Mouse (Mus musculus) hindbrain, embryonic 12.5 days (tissue): ENCODE results near the gene Cttnbp2. TPM values are rescaled to one million over a fixed set of nuclear protein-coding genes. Genes with fewer than 3 reads are reported as not detected.

Experiments
- ATAC-seq: fragments of 200-750 bp; cut with Nextera tagmentation; 2 replicates; pipeline ENCODE4 v1.8.0; 2017; ENCODE audit warnings: moderate TSS enrichment; ENCODE audit not compliant: low FRiP score
- H3K27ac ChIP-seq: fragments of 300-500 bp; sonication (generic); 2 replicates; pipeline ENCODE4 v1.5.1; 2016; ENCODE audit warnings: mild to moderate bottlenecking
- H3K27me3 ChIP-seq: fragments of 300-500 bp; sonication (generic); 2 replicates; pipeline ENCODE4 v1.6.1; 2016; ENCODE audit warnings: mild to moderate bottlenecking
- H3K36me3 ChIP-seq: fragments of 300-500 bp; sonication (generic); 2 replicates; pipeline ENCODE4 v1.6.1; 2016; ENCODE audit warnings: mild to moderate bottlenecking
- H3K4me1 ChIP-seq: fragments of 300-500 bp; sonication (generic); 2 replicates; pipeline ENCODE4 v1.6.1; 2016
- H3K4me2 ChIP-seq: fragments of 300-500 bp; sonication (generic); replicated peaks from 2 replicates; pipeline ENCODE4 v1.6.1; 2016; ENCODE audit warnings: mild to moderate bottlenecking
- H3K4me3 ChIP-seq: fragments of 300-500 bp; sonication (generic); 2 replicates; pipeline ENCODE4 v1.5.1; 2016; ENCODE audit warnings: mild to moderate bottlenecking
- H3K9ac ChIP-seq: fragments of 300-500 bp; sonication (generic); 2 replicates; pipeline ENCODE4 v1.6.1; 2016; ENCODE audit warnings: mild to moderate bottlenecking, moderate library complexity
- H3K9me3 ChIP-seq: fragments of 300-500 bp; sonication (generic); replicated peaks from 2 replicates; pipeline ENCODE4 v1.6.1; 2016; ENCODE audit warnings: mild to moderate bottlenecking
- WGBS: fragments of 180-500 bp; shearing (Covaris S2); methylation state at CpG from one replicate; pipeline ENCODE4 v1.1.7; 2016; 5-methylcytosine and 5-hydroxymethylcytosine counted together
- polyA plus RNA-seq: library from polyadenylated mRNA; unstranded; fragments of >200 nt; fragmentation: Nextera tagmentation; extraction: Ambion mirVana; gene quantifications from 2 replicates; pipeline ENCODE4 v1.2.1, GENCODE M21; 2016

Cttnbp2 gene
- polyA plus RNA-seq, 1 experiment from 2014 or later: 40.0 TPM

GRCm38 (mm10) chr6:18459657-18460056 lies 55.0 kb downstream of the Cttnbp2 start:
- no peaks in the 10 kb centered on the region for H3K27me3 ChIP-seq
- ATAC-seq: no peak

GRCm38 (mm10) chr6:18450551-18451193 lies 64.0 kb downstream of the Cttnbp2 start:
- ATAC-seq: no peak
- 82% methylated on average over 5 of the region's 5 CpGs for WGBS
- no peaks in the 10 kb centered on the region for H3K9me3 ChIP-seq

More at GRCm38 (mm10) chr6:18459657-18460056, 55.0 kb downstream of the Cttnbp2 start:
- Histone ChIP-seq H3K9ac (no peak overlapping the region), H3K27ac (no peak overlapping the region), H3K9me3 (no peaks in the 10 kb centered on the region), H3K36me3 (no peaks in the 10 kb centered on the region), H3K4me1 (no peaks in the 10 kb centered on the region), H3K4me3 (no peak overlapping the region), H3K4me2 (no peak overlapping the region)
- WGBS: 85% methylated on average over 1 of the region's 1 CpGs

GRCm38 (mm10) chr6:18448078-18448477 lies 66.6 kb downstream of the Cttnbp2 start:
- Histone ChIP-seq H3K4me1 (peaks cover 8% of the 10 kb centered on the region), H3K27ac (no peak overlapping the region; the same call in 1 of the 2 replicates), H3K27me3 (no peaks in the 10 kb centered on the region), H3K4me3 (no peak overlapping the region), H3K9ac (no peak overlapping the region), H3K4me2 (no peak overlapping the region), H3K9me3 (no peaks in the 10 kb centered on the region), H3K36me3 (no peaks in the 10 kb centered on the region)
- no peak for ATAC-seq
- 60% methylated on average over 5 of the region's 5 CpGs for WGBS

More at GRCm38 (mm10) chr6:18450551-18451193, 64.0 kb downstream of the Cttnbp2 start:
- Histone ChIP-seq H3K9ac (no peak overlapping the region), H3K27me3 (no peaks in the 10 kb centered on the region), H3K4me1 (peaks cover 8% of the 10 kb centered on the region), H3K36me3 (no peaks in the 10 kb centered on the region), H3K27ac (no peak overlapping the region), H3K4me3 (no peak overlapping the region), H3K4me2 (no peak overlapping the region)

GRCm38 (mm10) chr6:18446917-18447316 lies 67.7 kb downstream of the Cttnbp2 start:
- Histone ChIP-seq H3K27me3 (no peaks in the 10 kb centered on the region), H3K4me2 (no peak overlapping the region), H3K27ac (peak overlapping the region; percentile 60), H3K36me3 (no peaks in the 10 kb centered on the region), H3K9me3 (no peaks in the 10 kb centered on the region), H3K4me3 (no peak overlapping the region), H3K9ac (no peak overlapping the region), H3K4me1 (peaks cover 8% of the 10 kb centered on the region)
- ATAC-seq: peak; percentile 52; the same call in 1 of the 2 replicates
- WGBS: 40% methylated on average over 7 of the region's 7 CpGs

- Histone ChIP-seq H3K36me3 (no peaks in the 10 kb centered on the region), H3K4me2 (no peak overlapping the region), H3K9ac (no peak overlapping the region), H3K27ac (peak overlapping the region; percentile 67; the same call in 1 of the 2 replicates), H3K4me1 (peaks cover 8% of the 10 kb centered on the region), H3K4me3 (no peak overlapping the region), H3K27me3 (no peaks in the 10 kb centered on the region), H3K9me3 (no peaks in the 10 kb centered on the region)
- no peak for ATAC-seq
- 70% methylated on average over 3 of the region's 3 CpGs for WGBS
Observed at GRCm38 (mm10) chr6:18446359-18446758, 68.3 kb downstream of the Cttnbp2 start.

GRCm38 (mm10) chr6:18445747-18446146 lies 68.9 kb downstream of the Cttnbp2 start:
- peaks cover 8% of the 10 kb centered on the region for H3K4me1 ChIP-seq
- no peaks in the 10 kb centered on the region for H3K9me3 ChIP-seq
- peak overlapping the region; percentile 67 for H3K27ac ChIP-seq
- no peak overlapping the region for H3K4me2 ChIP-seq
- ATAC-seq: peak; percentile 39; the same call in 1 of the 2 replicates
- H3K36me3 ChIP-seq: no peaks in the 10 kb centered on the region
- 29% methylated on average over 4 of the region's 4 CpGs for WGBS
- H3K9ac ChIP-seq: no peak overlapping the region
- H3K4me3 ChIP-seq: no peak overlapping the region
- no peaks in the 10 kb centered on the region for H3K27me3 ChIP-seq

GRCm38 (mm10) chr6:18442303-18442702 lies 72.3 kb downstream of the Cttnbp2 start:
- no peak for ATAC-seq
- WGBS: 73% methylated on average over 3 of the region's 3 CpGs
- no peaks in the 10 kb centered on the region for H3K9me3 ChIP-seq
- no peaks in the 10 kb centered on the region for H3K36me3 ChIP-seq
- no peak overlapping the region for H3K4me2 ChIP-seq
- no peak overlapping the region for H3K9ac ChIP-seq
- H3K4me1 ChIP-seq: peaks cover 7% of the 10 kb centered on the region
- H3K27ac ChIP-seq: no peak overlapping the region
- H3K4me3 ChIP-seq: no peak overlapping the region
- no peaks in the 10 kb centered on the region for H3K27me3 ChIP-seq

- no peaks in the 10 kb centered on the region for H3K27me3 ChIP-seq
- H3K4me2 ChIP-seq: no peak overlapping the region
- no peak for ATAC-seq
- H3K27ac ChIP-seq: no peak overlapping the region
- 60% methylated on average over 4 of the region's 4 CpGs for WGBS
- no peak overlapping the region for H3K4me3 ChIP-seq
- H3K9ac ChIP-seq: no peak overlapping the region
- H3K36me3 ChIP-seq: no peaks in the 10 kb centered on the region
- H3K4me1 ChIP-seq: peaks cover 3% of the 10 kb centered on the region; the same call in 1 of the 2 replicates
- H3K9me3 ChIP-seq: no peaks in the 10 kb centered on the region
Observed at GRCm38 (mm10) chr6:18440918-18441532, 73.6 kb downstream of the Cttnbp2 start.

GRCm38 (mm10) chr6:18436127-18436812 lies 78.4 kb downstream of the Cttnbp2 start:
- 66% methylated on average over 4 of the region's 4 CpGs for WGBS
- ATAC-seq: no peak

GRCm38 (mm10) chr6:18434828-18435531 lies 79.7 kb downstream of the Cttnbp2 start:
- ATAC-seq: no peak
- no peaks in the 10 kb centered on the region for H3K9me3 ChIP-seq
- no peaks in the 10 kb centered on the region; the same call in 1 of the 2 replicates for H3K4me1 ChIP-seq
- H3K27ac ChIP-seq: no peak overlapping the region
- H3K9ac ChIP-seq: no peak overlapping the region
- 94% methylated on average over 16 of the region's 16 CpGs for WGBS
- no peaks in the 10 kb centered on the region for H3K27me3 ChIP-seq
- no peak overlapping the region for H3K4me2 ChIP-seq
- no peak overlapping the region for H3K4me3 ChIP-seq
- H3K36me3 ChIP-seq: peaks cover 13% of the 10 kb centered on the region

More at GRCm38 (mm10) chr6:18436127-18436812, 78.4 kb downstream of the Cttnbp2 start:
- Histone ChIP-seq H3K4me2 (no peak overlapping the region), H3K9me3 (no peaks in the 10 kb centered on the region), H3K4me1 (no peaks in the 10 kb centered on the region; the same call in 1 of the 2 replicates), H3K27ac (no peak overlapping the region), H3K4me3 (no peak overlapping the region), H3K36me3 (peaks cover 13% of the 10 kb centered on the region), H3K9ac (no peak overlapping the region), H3K27me3 (no peaks in the 10 kb centered on the region)

GRCm38 (mm10) chr6:18434355-18434754 lies 80.3 kb downstream of the Cttnbp2 start:
- H3K4me1 ChIP-seq: no peaks in the 10 kb centered on the region; the same call in 1 of the 2 replicates
- 87% methylated on average over 8 of the region's 8 CpGs for WGBS
- H3K27me3 ChIP-seq: no peaks in the 10 kb centered on the region
- H3K4me3 ChIP-seq: no peak overlapping the region
- H3K9ac ChIP-seq: no peak overlapping the region
- H3K27ac ChIP-seq: no peak overlapping the region
- no peaks in the 10 kb centered on the region for H3K9me3 ChIP-seq
- peaks cover 13% of the 10 kb centered on the region for H3K36me3 ChIP-seq
- no peak overlapping the region for H3K4me2 ChIP-seq
- ATAC-seq: no peak

GRCm38 (mm10) chr6:18432362-18432761 lies 82.3 kb downstream of the Cttnbp2 start:
- peaks cover 13% of the 10 kb centered on the region for H3K36me3 ChIP-seq
- H3K27me3 ChIP-seq: no peaks in the 10 kb centered on the region
- H3K9ac ChIP-seq: no peak overlapping the region
- WGBS: 79% methylated on average over 3 of the region's 3 CpGs
- H3K4me1 ChIP-seq: no peaks in the 10 kb centered on the region; the same call in 1 of the 2 replicates
- H3K4me2 ChIP-seq: no peak overlapping the region
- no peaks in the 10 kb centered on the region for H3K9me3 ChIP-seq
- H3K4me3 ChIP-seq: no peak overlapping the region
- no peak for ATAC-seq
- H3K27ac ChIP-seq: no peak overlapping the region
